Mouse (Mus musculus): ENCODE results near the gene Ubqln1.

DNA sequence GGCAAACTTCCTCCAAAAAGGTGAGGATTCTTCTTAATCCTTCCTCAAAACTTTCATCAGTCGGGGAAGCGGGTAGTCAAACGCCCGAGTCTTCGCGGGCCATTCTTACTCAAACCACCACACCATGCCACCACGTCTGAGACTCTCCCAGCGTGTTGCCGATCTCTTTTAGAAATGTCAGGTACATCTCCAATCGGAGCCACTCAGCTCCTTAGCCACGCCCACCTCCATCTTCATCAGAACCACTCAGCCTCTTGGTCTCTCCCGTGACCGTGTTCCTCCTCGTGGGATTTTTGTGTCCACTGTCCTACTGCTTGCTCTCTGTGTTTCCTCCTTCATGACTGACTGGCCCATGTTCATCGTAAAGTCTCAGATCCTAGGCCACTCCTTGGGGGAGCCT lies 54.7 kb downstream of the Ubqln1 start:
- no peak for TF ChIP-seq CTCF (IDR thresholded peaks at IDR 0.05; ENCODE audit: low read depth)
- no peak for TF ChIP-seq EP300 (IDR thresholded peaks at IDR 0.05; ENCODE audit: low read depth)

Measured in liver, postnatal 0 days (tissue).